Mouse (Mus musculus): ENCODE data around the gene Nxnl2. TPM values are rescaled to one million over a fixed set of nuclear protein-coding genes. Genes with fewer than 3 reads are reported as not detected.

Nxnl2 gene
- total RNA-seq, 1 experiment from 2014 or later: 0.10 TPM

- ATAC-seq (replicated peaks in 1 of 2; ENCODE audit: insufficient read depth in 1 of 2, low FRiP score in 2 of 2, low TSS enrichment in 1 of 2, low read depth in 1 of 2, poor library complexity in 2 of 2, severe bottlenecking in 2 of 2): no peak
These were observed 37.7 kb downstream of the Nxnl2 start for GRCm38 (mm10) chr13:51208378-51209100.

- no peak for ATAC-seq (replicated peaks in 1 of 2; ENCODE audit: insufficient read depth in 1 of 2, low FRiP score in 2 of 2, low TSS enrichment in 1 of 2, low read depth in 1 of 2, poor library complexity in 2 of 2, severe bottlenecking in 2 of 2)
These were observed 39.8 kb downstream of the Nxnl2 start for GRCm38 (mm10) chr13:51210639-51211038.

- ATAC-seq (replicated peaks in 1 of 2; ENCODE audit: insufficient read depth in 1 of 2, low FRiP score in 2 of 2, low TSS enrichment in 1 of 2, low read depth in 1 of 2, poor library complexity in 2 of 2, severe bottlenecking in 2 of 2): no peak
These were observed 43.9 kb downstream of the Nxnl2 start for GRCm38 (mm10) chr13:51214746-51215145.

- ATAC-seq (replicated peaks in 1 of 2; ENCODE audit: insufficient read depth in 1 of 2, low FRiP score in 2 of 2, low TSS enrichment in 1 of 2, low read depth in 1 of 2, poor library complexity in 2 of 2, severe bottlenecking in 2 of 2): no peak
These were observed 50.1 kb downstream of the Nxnl2 start for GRCm38 (mm10) chr13:51220897-51221296.

- ATAC-seq (replicated peaks in 1 of 2; ENCODE audit: insufficient read depth in 1 of 2, low FRiP score in 2 of 2, low TSS enrichment in 1 of 2, low read depth in 1 of 2, poor library complexity in 2 of 2, severe bottlenecking in 2 of 2): no peak
These were observed 50.8 kb downstream of the Nxnl2 start for GRCm38 (mm10) chr13:51221425-51222160.

Other genes with a start within 250 kb of the Nxnl2 start
- 67.7 and 70.2 TPM in 2 replicates for gene Spin1, start 70.1 kb upstream of the Nxnl2 start, total RNA-seq (2017)
- 2.8 and 2.9 TPM in 2 replicates for gene S1pr3, start 237.6 kb downstream of the Nxnl2 start, total RNA-seq (2017)

Measured in hematopoietic stem cell, adult 5-6 weeks (primary cell).